Mouse (Mus musculus) gastrocnemius, postnatal 14 days (tissue): ENCODE data around the gene Dntt. TPM values are rescaled to one million over a fixed set of nuclear protein-coding genes. Genes with fewer than 3 reads are reported as not detected.

ENCODE experiments used
- DNase-seq: peaks from one replicate; pipeline ENCODE4 v3.0.0; 2021; ENCODE audit warnings: mixed read lengths
- intact Hi-C: fragments of 180-260 bp; cut with DNase I; formaldehyde crosslinking; loops from one replicate; pipeline ENCODE4 v1.15.1; 2025; ENCODE audit warnings: low total_unique reads
- long read RNA-seq, 2 experiments: library from polyadenylated mRNA; stranded (forward); transcript quantifications; one replicate each; pipeline ENCODE4 v2.0.0; 2021
- total RNA-seq, 2 experiments: library from RNA; stranded (reverse); gene quantifications; 2 replicates each; pipeline ENCODE4 v1.2.3; 2021

Dntt gene
- total RNA-seq: not detected
- long read RNA-seq, experiment 1: 0 reads
- long read RNA-seq, experiment 2: 0 reads

DNA sequence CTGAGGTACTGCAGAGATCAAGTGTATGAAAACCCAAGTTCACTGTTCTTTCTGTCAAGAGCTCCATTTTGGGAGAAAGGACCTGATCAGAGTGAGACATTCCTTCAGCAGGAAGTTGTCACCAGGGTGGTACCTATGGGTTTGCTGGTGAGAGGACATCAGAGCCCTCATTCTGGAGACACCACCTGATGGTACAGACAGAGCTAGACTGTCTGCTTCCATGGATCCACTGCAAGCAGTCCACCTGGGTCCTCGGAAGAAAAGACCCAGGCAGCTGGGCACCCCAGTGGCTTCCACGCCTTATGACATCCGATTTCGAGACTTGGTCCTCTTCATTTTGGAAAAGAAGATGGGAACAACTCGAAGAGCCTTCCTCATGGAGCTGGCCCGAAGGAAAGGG is at the start of gene Dntt:
Gene Dntt (plus strand): TSS at position 57 of the 400 bp plus-strand sequence.
- intact Hi-C loops: no loop called here
- no peak for DNase-seq

DNA sequence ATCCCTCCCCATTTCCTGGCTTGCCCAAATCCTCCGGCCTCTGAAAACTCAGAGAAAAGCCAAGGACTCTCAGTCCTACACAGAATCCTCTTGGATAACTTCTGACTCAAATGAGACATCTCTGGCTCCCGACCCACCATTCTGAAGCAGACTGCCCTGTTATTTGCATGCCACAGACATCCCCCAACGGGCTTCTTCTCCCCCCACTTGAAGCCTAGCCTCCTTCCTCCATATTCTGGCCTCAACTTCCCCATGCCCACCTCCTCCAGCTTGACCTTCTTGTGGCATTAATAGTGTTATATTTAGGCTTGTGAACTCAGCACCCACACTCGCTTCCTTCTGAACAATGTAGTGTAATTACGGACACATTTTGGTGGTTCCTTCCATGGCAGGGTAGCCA is 48.4 kb upstream of the Dntt start:
- no peak for DNase-seq
- intact Hi-C loops: no loop called here

DNA sequence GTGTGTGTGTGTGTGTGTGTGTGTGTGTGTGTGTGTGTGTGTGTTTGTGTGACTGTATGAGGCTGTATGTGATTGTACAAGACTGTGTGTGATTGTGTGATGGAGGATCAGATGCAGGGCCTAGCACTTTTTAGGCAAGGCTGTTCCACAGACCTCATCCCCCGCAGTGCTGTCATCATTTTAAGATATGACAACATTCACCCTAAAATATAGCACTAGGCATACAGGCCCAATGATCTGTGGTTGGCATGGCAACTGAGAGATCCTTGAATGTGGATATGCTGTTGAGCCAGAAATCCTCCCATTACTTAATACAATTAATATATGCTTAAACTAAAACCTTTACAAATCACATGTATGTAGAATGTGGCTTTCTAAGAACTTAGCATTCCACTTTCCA is 44.5 kb upstream of the Dntt start:
- intact Hi-C loops: no loop called here

DNA sequence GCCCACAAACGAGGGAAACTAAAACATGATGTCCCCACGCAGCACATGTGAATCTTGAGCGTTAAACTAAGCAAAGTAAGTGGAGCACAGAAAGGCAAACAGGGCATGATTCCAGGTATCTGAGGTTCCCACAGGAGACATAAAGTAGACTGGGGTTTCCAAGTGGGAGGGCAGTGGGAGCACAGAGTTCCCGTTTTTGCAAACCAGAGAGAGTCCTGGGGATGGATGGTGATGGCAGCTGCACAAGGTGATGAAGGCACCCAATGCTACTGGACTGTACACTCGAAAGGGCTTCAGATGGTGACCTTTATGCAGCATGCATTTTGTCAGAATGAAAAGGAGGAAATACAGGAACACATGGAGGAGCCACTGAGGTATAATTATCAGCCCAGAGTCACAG is 40.2 kb upstream of the Dntt start:
- intact Hi-C loops: no loop called here
- no peak for DNase-seq

More for the DNA sequence above, 44.5 kb upstream of the Dntt start:
- no peak for DNase-seq

DNA sequence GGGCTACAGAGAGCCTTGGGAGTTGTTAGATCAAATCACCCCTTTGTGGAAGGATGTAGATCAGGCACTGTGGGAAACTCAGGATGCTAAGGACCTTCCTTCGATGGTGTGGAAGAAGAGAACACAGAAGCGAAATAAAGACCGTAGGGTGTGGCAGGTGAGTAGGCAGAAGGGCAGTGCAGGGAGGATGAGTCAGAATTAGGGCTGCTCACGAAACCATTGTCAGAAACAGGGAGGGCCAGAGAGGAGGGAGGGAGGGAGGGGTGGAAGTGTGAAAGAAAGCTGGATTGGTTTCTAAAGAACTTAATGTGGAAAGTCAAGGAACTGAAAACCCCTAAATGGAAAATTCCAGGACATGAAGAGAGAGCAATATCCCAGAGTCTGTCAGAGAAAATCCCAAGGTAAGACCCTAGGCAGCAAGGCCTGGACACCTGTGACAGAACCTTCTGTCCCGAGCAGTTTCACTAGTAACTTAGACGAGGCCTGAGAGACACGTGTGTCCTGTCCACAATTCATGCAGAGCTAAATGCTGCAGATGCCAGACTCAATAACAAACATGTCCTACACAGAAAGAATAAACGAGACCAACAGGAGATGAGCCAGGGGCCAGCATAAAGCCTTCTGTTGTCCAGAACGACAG is 39.0 kb upstream of the Dntt start:
- no peak for DNase-seq
- intact Hi-C loops: no loop called here

DNA sequence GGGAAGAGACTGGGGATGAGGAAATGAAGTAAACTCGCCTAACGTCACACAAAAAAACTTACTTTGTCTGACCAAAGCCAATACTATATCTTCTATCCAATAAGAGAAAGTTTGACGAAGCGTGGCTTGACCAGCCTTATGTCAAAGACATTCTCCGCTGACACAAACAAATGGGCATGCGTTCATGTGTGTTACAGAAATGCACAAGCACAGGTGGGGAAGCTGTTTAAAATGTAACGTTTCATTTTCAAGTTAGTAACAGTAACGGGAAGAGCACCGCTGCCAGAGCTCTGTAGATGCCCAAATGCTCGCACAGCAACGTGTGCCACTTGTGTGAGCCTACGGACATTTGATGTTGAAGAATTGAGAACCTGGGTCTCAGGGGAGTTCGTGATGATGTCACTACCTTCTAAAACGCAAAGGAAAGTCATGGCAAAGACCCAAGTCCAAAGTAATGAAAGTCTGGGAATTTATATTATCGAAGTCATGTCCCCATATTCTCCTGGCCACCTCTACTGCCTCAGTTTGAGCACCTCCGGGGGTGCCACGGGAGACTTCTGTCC is 38.2 kb upstream of the Dntt start:
- intact Hi-C loops: no loop called here
- no peak for DNase-seq

DNA sequence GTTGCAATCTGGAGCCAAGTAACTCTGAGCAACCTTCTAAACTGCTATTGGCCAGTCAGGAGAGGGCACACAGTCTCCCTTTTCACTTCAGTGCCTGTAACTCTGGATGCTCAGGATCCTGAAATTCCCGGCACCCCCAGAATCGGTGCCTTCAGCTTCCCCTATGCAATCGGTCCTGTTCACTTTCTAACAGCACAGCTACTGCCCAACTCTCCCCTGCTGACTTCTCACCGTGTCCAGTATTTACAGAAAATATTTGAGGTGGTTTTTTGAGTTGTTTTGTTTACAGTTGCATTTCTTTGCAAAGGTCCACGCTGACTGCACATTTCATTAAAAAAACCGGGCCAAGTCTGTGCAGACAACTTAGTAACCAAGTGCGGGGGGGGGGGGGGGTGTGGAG is 37.4 kb upstream of the Dntt start:
- no peak for DNase-seq
- intact Hi-C loops: no loop called here

DNA sequence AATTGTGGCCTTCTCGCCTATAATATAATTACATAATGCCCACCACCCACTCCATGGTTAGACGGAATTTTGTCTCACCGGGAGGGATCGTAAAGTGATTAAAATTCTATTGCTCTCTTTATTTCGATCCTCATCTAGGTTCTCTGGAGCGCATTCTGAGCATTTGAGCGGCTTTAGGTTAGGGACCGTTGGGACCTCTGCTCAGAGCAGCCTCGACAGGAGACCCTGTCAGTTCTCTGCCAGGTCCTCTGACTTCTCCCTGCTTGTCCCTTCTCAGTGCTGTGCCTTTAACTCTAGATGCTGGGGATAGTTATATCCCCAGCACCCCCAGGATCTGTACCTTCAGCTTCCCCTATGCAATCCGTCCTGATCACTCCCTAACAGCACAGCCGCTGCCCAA is 37.0 kb upstream of the Dntt start:
- no peak for DNase-seq
- intact Hi-C loops: no loop called here

DNA sequence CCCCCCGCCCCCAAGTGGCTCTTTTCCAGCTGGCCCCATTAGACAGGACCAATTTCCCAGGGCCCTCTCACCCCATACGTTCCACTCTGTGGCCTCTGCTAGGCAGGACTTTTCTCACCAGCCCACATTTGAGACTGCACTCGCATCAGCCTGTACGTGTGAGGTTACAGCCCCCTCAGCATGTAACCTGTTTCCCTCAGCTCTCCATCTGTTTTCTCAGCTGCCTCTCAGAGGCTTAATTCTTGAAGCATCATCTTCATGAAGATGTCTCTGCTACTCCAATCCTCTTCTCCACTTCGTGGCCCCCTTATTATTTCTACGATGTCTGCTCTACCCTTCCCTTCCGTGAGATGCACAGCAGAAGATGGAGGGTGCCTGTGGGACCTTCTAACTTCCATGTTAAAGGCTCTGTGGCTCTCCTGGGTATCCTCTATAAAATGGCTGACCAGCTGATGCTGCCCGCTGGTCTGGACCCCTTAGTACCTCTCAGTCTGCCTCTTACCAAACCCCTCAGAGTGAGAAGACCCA is 36.5 kb upstream of the Dntt start:
- DNase-seq: no peak
- intact Hi-C loops: no loop called here

DNA sequence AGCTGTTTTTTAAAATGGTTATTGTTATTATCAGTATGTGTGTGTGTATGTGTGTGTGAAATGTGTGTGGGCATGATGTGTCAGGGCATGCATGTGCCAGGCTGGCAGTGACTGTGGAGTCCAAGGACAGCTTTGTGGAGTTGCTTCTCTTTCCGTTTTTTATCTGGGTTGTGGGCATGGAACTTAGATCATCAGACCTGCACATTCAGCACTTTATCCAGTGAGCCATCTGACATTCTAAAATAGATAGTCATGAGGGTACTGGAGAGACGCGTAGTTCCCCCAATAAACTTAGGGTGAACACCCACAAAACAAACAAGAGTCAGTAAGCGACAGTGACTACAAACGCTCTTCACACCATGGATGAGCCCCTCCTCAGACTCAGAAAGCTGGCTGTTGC is 35.7 kb upstream of the Dntt start:
- no peak for DNase-seq
- intact Hi-C loops: no loop called here

DNA sequence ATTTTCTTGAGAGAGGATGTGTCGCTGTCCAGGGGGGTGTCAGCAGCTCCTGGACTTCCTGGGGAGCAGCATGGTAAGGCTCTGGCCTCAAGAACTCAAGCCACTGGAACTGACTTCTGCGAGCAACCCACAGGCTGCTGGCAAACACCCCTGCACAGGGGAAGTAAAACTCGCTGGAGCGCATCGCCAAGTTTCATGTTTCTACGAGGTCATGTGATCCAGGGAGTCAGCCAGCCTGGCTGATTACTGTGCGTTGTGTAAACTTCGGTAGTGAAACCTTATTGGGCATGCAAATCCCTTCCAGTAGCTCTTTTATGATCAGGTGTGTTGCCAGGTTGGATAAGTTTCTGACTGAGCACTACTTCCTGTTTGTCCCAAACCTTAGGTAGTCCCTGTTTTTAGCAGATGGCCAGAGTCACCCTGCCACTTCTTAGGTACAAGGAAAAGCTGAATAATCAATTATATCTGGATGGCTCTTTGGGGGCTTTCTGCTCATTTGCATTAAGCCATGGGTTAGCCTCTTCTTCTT is 35.0 kb upstream of the Dntt start, which contains the start of gene Blnk:
Gene Blnk (minus strand): TSS at position 479 of the 529 bp plus-strand sequence.
- intact Hi-C loops: no loop called here
- peak; percentile 58 for DNase-seq

DNA sequence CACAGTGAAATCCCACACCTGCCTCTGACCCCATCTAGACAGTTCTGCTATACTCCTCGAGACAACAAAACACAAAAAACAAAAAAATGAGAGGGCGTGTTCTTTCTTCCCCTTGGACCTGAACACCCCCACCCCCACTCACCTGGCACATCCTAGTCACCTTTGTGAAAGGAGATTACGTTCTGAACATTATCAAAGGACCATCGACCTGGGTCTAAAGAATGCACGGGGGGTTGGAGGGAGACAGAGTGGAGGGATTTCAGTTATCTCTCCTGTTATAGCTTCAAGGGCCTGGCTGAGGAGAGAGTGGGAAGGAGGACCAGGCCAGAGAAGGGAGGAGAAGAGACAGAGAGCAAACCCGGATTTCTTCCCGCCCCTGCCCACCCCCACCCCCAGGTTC is 34.2 kb upstream of the Dntt start:
- no peak for DNase-seq
- intact Hi-C loops: no loop called here

DNA sequence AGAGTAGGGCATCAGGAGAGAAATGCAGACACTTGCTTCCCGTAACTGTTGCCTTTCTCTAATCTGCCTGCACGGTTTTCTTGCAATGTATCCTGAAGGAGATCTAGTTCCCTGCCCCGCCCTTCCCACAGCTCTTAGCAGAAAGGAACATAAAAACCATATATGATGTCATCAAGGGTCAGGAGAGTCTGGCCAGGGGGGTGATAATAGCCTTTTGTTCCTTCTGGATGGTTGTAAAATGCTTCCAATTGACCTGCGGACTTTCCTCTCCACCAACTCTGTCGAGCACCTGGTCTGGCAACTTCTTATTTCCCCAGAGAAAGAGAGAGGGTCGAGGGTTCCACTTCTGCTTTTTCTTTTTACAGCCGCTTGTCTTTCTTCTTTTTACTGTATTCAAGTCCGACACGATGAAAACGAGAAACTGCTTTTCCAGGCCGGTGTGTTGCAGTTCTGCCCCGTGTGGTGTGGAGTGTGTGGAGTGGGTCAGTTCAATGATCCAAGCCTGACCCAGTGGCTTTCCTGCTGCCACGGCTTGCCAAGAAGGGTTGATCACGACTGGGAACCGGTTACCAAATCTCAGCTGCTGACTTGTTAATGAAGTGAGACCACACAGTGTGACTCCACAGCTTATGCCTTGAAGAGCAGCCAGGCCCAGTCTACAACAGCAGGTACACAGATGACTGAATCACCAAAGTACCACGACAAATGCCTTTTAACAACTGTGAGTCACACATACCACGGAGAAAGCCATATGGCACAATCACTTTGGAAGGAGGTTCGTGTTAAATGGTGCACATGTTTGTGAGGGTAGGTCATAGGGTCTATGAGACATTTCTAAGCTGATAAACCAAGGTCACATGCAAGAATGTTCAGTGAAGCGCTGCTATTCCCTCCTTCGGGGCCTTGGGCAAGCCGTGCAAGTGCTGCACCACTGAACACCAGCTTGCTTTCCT is 33.4 kb upstream of the Dntt start:
- intact Hi-C loops: no loop called here
- no peak for DNase-seq

DNA sequence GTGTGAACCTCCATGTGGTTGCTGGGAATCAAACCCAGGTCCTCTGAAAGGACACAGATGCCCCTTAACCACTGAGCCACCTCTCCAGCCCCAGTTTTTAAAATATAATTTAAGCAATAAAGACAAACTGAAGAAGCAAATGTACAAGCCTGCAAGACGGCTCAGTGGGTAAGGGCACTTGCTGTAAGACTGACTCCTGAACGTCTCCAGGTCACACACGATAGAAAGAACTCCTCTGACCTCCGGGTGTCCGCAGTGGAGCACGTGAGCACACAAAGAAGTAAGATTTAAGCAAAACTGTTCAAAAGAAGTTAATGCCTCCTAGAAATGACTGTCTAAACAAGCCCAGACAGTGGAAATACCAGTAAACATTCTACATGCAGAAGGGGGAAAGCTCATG is 32.4 kb upstream of the Dntt start:
- intact Hi-C loops: no loop called here
- DNase-seq: no peak

DNA sequence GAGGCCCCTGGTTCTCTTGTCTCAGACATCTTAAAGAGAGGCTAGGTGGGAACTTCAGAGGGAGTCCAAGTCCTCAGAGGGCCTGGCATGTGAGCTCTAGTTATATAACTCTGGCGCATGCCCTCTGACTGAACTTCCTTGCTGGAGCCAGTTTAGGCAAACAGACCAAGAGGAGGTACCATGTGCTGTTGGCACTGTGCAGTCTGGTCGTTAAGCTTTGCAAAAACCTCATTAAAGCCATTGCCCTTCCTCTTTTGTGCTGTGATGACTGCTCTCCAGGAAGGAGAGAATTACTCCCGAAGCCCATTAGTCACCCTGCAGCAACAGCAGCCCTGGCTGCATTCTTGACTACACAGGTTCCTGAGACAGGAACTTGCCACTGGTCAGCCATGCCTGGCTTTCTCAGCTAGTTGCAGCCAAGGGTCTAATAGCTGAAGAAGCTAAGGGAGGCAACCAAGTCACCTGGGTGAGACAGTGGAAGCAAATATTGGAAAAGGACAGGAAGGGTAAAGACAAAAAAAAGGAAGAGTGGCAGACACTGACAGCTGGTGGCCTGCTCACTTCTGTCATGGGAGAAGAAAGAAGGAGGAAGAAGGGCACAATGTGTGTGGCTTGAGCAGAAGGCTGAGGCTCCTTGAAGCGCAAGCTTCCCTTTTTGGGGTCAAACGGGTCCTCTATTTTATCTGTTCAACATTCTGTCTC is 30.5 kb upstream of the Dntt start:
- no peak for DNase-seq
- intact Hi-C loops: no loop called here

DNA sequence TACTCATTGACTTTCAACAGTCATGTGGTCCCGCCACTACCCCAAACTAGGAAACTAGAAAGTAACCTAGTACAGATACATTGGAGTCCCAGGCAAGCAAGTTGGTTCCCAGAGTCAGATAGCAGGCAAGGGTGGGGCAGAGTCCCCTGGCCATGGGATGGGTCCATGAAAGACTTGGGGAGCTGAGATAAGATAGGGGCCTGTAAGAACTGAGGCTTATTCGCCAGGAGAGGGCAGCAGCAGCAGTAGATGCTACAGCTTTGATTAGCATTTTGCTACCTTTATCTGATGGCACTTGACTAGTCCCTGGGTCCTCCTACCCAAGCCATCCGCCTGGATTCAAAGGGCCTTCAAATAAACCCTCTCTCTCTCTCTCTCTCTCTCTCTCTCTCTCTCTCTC is 29.5 kb upstream of the Dntt start:
- intact Hi-C loops: no loop called here
- no peak for DNase-seq

DNA sequence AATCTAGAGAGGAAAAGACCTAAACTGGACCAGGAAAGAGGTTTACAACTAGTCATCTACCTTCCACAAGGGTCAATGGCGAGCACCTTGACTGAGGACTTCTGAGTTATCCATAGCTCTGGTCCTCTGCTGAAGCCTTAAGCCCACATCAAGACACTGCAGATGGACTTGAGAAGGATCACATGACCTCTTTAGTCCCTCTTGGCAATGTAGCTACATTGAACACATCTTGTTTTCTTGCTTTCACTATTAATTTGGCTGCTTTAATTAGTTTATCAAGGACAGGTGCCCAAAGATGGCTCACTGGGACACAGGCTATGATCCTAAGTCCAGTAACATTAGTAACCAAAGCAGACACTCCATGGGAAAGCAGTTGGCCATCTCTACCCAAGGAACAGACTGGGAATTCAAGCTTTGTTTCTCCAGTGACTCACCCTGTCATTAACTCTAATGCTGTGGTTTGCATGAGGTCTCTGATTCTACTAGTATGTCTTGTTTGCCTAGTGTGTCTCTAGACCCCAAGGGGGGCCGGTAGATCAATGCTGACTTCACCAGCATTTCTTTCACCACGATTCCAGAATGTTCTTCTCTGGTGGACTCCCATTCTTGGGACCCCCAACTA is 25.3 kb upstream of the Dntt start:
- DNase-seq: no peak
- intact Hi-C loops: no loop called here

DNA sequence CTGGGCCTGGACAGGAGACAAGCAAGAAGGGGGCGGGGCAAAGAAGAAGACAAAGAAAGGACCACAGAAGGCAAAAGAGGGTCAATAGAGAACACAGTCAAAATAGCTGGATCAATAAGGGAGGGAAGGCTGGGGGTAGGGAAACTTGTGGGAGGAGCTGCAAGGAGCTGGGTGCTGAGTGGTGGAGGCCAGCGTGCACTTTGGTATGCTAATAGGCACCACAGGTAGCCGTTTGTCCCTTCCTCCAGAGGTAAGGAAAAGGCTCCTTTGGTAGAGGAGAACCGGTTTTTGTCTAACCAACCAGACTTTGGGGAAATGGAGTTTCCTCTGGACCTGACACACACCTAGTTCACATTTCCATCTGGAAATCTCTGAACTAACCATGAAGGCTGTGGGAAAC is 22.5 kb upstream of the Dntt start:
- DNase-seq: no peak
- intact Hi-C loops: no loop called here

DNA sequence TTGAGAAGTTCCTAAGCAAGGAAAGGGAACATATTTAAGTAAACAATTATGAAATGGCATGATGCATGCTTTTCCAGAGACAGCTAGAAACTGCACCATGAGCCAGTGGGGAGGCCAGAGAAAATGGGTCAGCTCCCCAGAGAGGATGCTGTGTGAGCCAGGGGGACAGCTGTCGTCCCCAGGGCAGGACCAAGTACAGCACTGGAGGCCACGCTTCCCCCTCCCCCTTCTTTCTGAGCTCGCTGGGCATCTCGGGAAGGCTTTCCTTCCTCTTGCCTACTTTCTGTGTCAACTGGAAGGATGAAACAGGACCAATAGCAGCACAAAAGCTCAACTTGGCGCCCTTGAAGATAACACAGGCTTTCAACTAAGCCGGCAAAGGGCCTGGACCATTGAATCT is 21.7 kb upstream of the Dntt start:
- intact Hi-C loops: no loop called here
- peak; percentile 37 for DNase-seq
